Mouse (Mus musculus): Measurements from ENCODE around the gene Dnmt1. TPM values are rescaled to one million over a fixed set of nuclear protein-coding genes. Genes with fewer than 3 reads are reported as not detected.
"Not testable (repeated sequence)": the region's sequence is repeated elsewhere in the genome, so short reads cannot be mapped to it uniquely, and the experiment has no call there.

The Dnmt1 gene
- total and polyA plus RNA-seq, 2 experiments from 2014 or later = 36.2 to 86.5 TPM

DNA sequence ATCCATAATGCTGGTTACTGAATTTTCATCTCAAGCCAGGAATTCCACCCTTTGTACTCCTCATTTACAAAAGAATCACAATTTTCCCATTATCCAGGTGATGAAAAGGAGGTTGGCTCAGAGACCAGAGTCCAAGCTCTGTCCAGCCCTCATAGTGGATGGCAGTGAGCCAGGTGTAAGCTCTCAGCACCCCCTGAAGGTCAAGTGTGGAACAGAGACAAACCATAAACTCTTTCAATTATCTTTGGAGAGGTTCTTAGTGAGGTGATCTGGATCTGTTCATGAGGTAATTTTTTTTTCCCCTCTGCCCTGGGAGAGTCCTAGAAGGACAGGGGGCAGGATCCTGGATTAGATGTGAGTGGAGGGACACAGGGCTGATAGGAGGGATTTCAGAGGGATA, 41.1 kb upstream of the Dnmt1 start:
- Histone ChIP-seq H3K4me1 (ENCODE audit: insufficient read depth, low read length) (no peaks in the 10 kb centered on the region), H3K4me3 (ENCODE audit: low read length) (no peak overlapping the region), H3K27ac (no peak overlapping the region), H3K9me3 (ENCODE audit: low read length) (no peaks in the 10 kb centered on the region), H3K27me3 (ENCODE audit: insufficient read depth, low read length) (no peaks in the 10 kb centered on the region), H3K9ac (replicated peaks; ENCODE audit: low read length) (no peak overlapping the region), H3K36me3 (ENCODE audit: insufficient read depth, low read length) (peaks cover 6% of the 10 kb centered on the region; the same call in 1 of the 2 replicates), H3K4me2 (ENCODE audit: low read depth, low read length) (no peak overlapping the region)
- peak; percentile 34 for DNase-seq (ENCODE audit: low spot score)
- TF ChIP-seq CTCF (IDR thresholded peaks at IDR 0.05; ENCODE audit: low read depth) = peak; percentile 54
- ATAC-seq = no peak

DNA sequence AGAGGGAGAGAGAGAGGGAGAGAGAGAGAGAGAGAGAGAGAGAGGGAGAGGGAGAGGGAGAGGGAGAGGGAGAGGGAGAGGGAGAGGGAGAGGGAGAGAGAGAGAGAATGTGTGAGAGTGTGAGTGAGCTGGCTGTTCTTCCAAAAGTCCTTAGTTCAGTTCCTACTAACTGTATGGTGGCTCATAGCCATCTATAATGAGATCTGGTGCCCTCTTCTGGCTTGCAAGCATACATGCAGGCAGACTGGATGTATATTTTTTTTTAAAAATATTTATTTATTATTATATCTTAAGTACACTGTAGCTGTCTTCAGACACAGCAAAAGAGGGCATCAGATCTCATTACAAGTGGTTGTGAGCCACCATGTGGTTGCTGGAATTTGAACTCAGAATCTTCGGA, 38.6 kb upstream of the Dnmt1 start:
- not testable (repeated sequence) for ATAC-seq
- 76% methylated on average over 1 of the region's 1 CpGs for WGBS

DNA sequence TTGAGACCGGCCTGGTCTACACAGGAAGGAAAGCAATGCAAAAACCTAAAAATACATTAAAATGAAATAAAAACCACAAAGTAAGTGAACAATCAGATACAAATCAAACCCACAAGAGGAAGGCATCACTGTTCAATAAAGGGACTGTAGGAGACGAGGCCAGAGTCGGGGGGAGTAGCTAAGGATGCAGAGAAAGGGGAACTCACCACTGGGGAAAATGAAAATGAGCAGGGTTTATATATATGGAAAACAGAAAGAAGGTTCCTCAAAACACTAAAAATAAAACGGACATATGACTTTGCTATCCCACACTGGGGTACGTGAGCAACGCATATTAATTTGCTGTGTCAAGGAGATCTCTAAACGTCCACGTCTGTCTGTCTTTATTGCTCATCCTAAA, 37.4 kb upstream of the Dnmt1 start:
- H3K27ac ChIP-seq = no peak overlapping the region
- no peaks in the 10 kb centered on the region for H3K36me3 ChIP-seq (ENCODE audit: insufficient read depth, low read length)
- H3K4me1 ChIP-seq (ENCODE audit: insufficient read depth, low read length) = no peaks in the 10 kb centered on the region
- ATAC-seq (no peak), DNase-seq (ENCODE audit: low spot score) (no peak)
- WGBS = 92% methylated on average over 8 of the region's 8 CpGs
- no peak overlapping the region for H3K4me3 ChIP-seq (ENCODE audit: low read length)
- no peak overlapping the region for H3K4me2 ChIP-seq (ENCODE audit: low read depth, low read length)
- TF ChIP-seq CTCF (IDR thresholded peaks at IDR 0.05; ENCODE audit: low read depth) = no peak
- H3K27me3 ChIP-seq (ENCODE audit: insufficient read depth, low read length) = no peaks in the 10 kb centered on the region
- H3K9ac ChIP-seq (replicated peaks; ENCODE audit: low read length) = no peak overlapping the region
- H3K9me3 ChIP-seq (ENCODE audit: low read length) = no peaks in the 10 kb centered on the region

More for the DNA sequence above, 38.6 kb upstream of the Dnmt1 start:
- DNase-seq (ENCODE audit: low spot score) = peak; percentile 46
- not testable (repeated sequence) for H3K4me2 ChIP-seq (ENCODE audit: low read depth, low read length); H3K27ac ChIP-seq; H3K27me3 ChIP-seq (ENCODE audit: insufficient read depth, low read length); H3K9me3 ChIP-seq (ENCODE audit: low read length); H3K4me1 ChIP-seq (ENCODE audit: insufficient read depth, low read length); H3K4me3 ChIP-seq (ENCODE audit: low read length); H3K9ac ChIP-seq (replicated peaks; ENCODE audit: low read length); H3K36me3 ChIP-seq (ENCODE audit: insufficient read depth, low read length)
- TF ChIP-seq CTCF (IDR thresholded peaks at IDR 0.05; ENCODE audit: low read depth) = peak; percentile 63

DNA sequence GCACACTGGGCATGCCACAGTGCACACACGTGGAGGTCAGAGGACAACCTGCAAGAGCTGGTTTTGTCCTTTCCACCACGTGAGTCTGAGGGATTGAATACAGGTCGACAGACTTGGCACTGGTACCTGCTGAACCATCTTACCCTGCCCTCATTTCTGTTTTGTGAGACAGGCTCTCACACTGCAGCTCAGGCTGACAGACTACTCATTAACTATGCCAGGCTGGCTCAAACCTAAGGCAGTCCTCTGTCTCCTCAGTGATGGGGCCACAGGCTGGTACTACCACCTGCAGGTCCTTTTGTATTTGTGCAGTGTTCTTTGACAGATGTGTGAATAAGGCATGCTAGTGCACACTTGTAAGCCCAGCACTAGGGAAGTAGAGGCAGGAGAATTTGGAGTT, 35.4 kb upstream of the Dnmt1 start:
- no peak for TF ChIP-seq CTCF (IDR thresholded peaks at IDR 0.05; ENCODE audit: low read depth)
- Histone ChIP-seq H3K9me3 (ENCODE audit: low read length) (no peaks in the 10 kb centered on the region), H3K4me3 (ENCODE audit: low read length) (no peak overlapping the region), H3K36me3 (ENCODE audit: insufficient read depth, low read length) (no peaks in the 10 kb centered on the region), H3K4me1 (ENCODE audit: insufficient read depth, low read length) (no peaks in the 10 kb centered on the region), H3K4me2 (ENCODE audit: low read depth, low read length) (no peak overlapping the region), H3K27me3 (ENCODE audit: insufficient read depth, low read length) (no peaks in the 10 kb centered on the region), H3K9ac (replicated peaks; ENCODE audit: low read length) (no peak overlapping the region), H3K27ac (no peak overlapping the region)
- WGBS = 68% methylated on average over 3 of the region's 3 CpGs
- no peak for ATAC-seq
- no peak for DNase-seq (ENCODE audit: low spot score)

DNA sequence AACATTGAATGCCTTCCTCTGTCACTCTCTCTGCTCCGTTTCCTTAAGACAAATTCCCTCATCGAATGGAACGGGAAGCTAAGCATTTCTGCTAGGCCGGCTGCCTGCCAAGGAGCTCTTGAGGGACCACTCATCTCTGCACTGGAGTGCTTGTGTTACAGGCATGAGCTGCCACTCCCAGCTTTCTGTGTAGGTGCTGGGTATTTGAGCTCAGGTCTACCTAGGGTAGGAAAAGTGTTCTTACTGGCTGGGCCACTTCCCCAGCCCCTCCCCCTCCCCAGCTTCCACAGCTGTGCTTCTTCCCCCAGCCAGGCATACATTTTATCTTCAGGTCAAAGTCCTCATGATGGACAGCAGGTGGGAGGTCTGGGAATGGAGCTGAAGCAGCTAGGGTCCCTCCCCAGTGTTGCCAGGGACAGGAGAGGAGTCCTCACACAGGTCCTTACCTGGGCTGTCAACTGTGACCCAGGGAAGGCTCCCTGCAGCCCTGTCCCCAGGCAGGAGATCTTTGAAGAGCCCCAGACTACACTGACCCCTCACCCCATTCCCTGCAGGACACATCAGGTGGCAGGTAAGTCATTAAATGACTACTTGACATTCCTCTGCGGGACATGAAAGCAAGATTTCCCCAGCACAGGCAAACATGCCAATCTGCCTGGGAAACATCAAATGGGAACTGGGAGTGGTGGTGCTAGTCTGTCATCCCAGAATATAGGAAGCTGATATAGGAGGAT, 33.6 kb upstream of the Dnmt1 start:
- Histone ChIP-seq H3K4me2 (ENCODE audit: low read depth, low read length) (no peak overlapping the region), H3K27ac (no peak overlapping the region), H3K36me3 (ENCODE audit: insufficient read depth, low read length) (no peaks in the 10 kb centered on the region), H3K4me1 (ENCODE audit: insufficient read depth, low read length) (no peaks in the 10 kb centered on the region), H3K9me3 (ENCODE audit: low read length) (no peaks in the 10 kb centered on the region), H3K9ac (replicated peaks; ENCODE audit: low read length) (no peak overlapping the region), H3K4me3 (ENCODE audit: low read length) (no peak overlapping the region), H3K27me3 (ENCODE audit: insufficient read depth, low read length) (no peaks in the 10 kb centered on the region)
- no peak for TF ChIP-seq CTCF (IDR thresholded peaks at IDR 0.05; ENCODE audit: low read depth)
- DNase-seq (ENCODE audit: low spot score) (no peak), ATAC-seq (no peak)
- 49% methylated on average over 5 of the region's 5 CpGs for WGBS

DNA sequence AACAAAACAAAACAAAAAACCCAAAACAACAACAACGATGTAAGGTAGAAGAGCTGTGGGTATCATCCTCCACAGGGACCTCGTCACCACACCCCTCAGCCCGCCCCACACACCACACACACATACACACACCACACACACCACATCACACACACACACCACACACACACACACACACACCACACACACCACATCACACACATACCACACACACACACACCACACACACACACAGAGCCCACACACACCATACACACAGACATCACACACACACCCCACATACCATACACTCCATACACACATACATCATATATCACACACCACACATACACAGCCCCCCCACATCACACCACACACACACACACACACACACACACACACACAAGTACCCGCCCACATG, 31.9 kb upstream of the Dnmt1 start:
- no peak; the same call in 1 of the 2 replicates for ATAC-seq

DNA sequence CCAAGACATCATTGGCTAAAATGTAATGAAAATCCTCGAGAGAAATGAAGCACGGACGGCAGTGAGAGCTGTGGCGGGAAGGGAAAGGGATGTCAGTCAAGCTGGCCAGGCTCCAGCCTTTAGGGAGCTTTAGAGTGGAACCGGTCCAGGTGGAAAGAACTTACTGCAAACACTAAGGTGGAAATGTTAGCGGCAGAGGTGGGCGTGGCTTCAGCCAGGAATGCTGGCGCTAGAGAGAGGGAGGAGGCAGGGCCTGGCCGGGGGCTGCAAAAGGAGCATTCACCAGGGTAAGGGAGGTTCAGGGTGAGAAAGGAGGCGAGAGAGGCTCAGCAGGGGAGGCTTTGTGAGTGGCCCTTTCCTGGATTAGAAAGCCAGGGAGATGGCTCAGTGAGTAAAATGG, 31.2 kb upstream of the Dnmt1 start:
- TF ChIP-seq CTCF (IDR thresholded peaks at IDR 0.05; ENCODE audit: low read depth) = no peak
- no peak overlapping the region for H3K4me3 ChIP-seq (ENCODE audit: low read length)
- H3K36me3 ChIP-seq (ENCODE audit: insufficient read depth, low read length) = no peaks in the 10 kb centered on the region
- H3K9ac ChIP-seq (replicated peaks; ENCODE audit: low read length) = no peak overlapping the region
- H3K27ac ChIP-seq = no peak overlapping the region; the same call in 1 of the 2 replicates
- DNase-seq (ENCODE audit: low spot score) = peak; percentile 21
- H3K4me2 ChIP-seq (ENCODE audit: low read depth, low read length) = peak overlapping the region; percentile 27; the same call in 1 of the 2 replicates
- no peaks in the 10 kb centered on the region for H3K9me3 ChIP-seq (ENCODE audit: low read length)
- no peaks in the 10 kb centered on the region for H3K27me3 ChIP-seq (ENCODE audit: insufficient read depth, low read length)
- no peak for ATAC-seq
- H3K4me1 ChIP-seq (ENCODE audit: insufficient read depth, low read length) = no peaks in the 10 kb centered on the region
- 5% methylated on average over 10 of the region's 10 CpGs for WGBS

More for the DNA sequence above, 31.9 kb upstream of the Dnmt1 start:
- WGBS = 95% methylated on average over 4 of the region's 4 CpGs
- Histone ChIP-seq H3K27ac (no peak overlapping the region), H3K4me3 (ENCODE audit: low read length) (no peak overlapping the region), H3K36me3 (ENCODE audit: insufficient read depth, low read length) (no peaks in the 10 kb centered on the region), H3K4me2 (ENCODE audit: low read depth, low read length) (no peak overlapping the region), H3K9ac (replicated peaks; ENCODE audit: low read length) (no peak overlapping the region), H3K4me1 (ENCODE audit: insufficient read depth, low read length) (no peaks in the 10 kb centered on the region), H3K27me3 (ENCODE audit: insufficient read depth, low read length) (no peaks in the 10 kb centered on the region), H3K9me3 (ENCODE audit: low read length) (no peaks in the 10 kb centered on the region)
- no peak for DNase-seq (ENCODE audit: low spot score)
- no peak for TF ChIP-seq CTCF (IDR thresholded peaks at IDR 0.05; ENCODE audit: low read depth)

All from hindbrain, postnatal 0 days (tissue).